Mouse (Mus musculus): ENCODE results near the gene Aes. TPM values are rescaled to one million over a fixed set of nuclear protein-coding genes. Genes with fewer than 3 reads are reported as not detected.
A peak's percentile ranks its signal among the peaks of the same experiment; 100 is the strongest.

The Aes gene
- polyA plus RNA-seq (2015; fragmentation: Nextera tagmentation; extraction: Ambion mirVana), result 451 and 572 TPM in 2 replicates

GRCm38 (mm10) chr10:81559163-81559626 lies at the start of gene Aes:
Gene Aes (plus strand): TSS chr10:81559488.
- peak within 1 kb of the TSS; percentile 95 for H3K4me3 ChIP-seq (replicated peaks)
- peak within 1 kb of the TSS; percentile 100 for H3K9ac ChIP-seq (replicated peaks)
- H3K4me1 ChIP-seq (replicated peaks), result peaks cover 42% of the 10 kb centered on the region
- H3K36me3 ChIP-seq, result peaks cover 16% of the 10 kb centered on the region
- H3K9me3 ChIP-seq, result no peaks in the 10 kb centered on the region
- under 1% methylated on average over 46 of the region's 53 CpGs for whole genome bisulfite sequencing
- peak within 1 kb of the TSS; percentile 92 for H3K27ac ChIP-seq
- peak; percentile 57 for ATAC-seq
- peak within 1 kb of the TSS; percentile 95 for H3K4me2 ChIP-seq (replicated peaks)
- H3K27me3 ChIP-seq, result peaks cover 11% of the 10 kb centered on the region

- no peak overlapping the region for H3K4me3 ChIP-seq (replicated peaks)
- no peaks in the 10 kb centered on the region for H3K36me3 ChIP-seq
- H3K27me3 ChIP-seq, result peaks cover 17% of the 10 kb centered on the region
- H3K9me3 ChIP-seq, result no peaks in the 10 kb centered on the region
- no peaks in the 10 kb centered on the region for H3K4me1 ChIP-seq (replicated peaks)
- ATAC-seq, result no peak
- 81% methylated on average over 14 of the region's 14 CpGs for WGBS
- no peak overlapping the region for H3K9ac ChIP-seq (replicated peaks)
- no peak overlapping the region for H3K27ac ChIP-seq
- no peak overlapping the region for H3K4me2 ChIP-seq (replicated peaks)
Measured at GRCm38 (mm10) chr10:81510246-81510810, 49.0 kb upstream of the Aes start.

GRCm38 (mm10) chr10:81513798-81514197 lies 45.5 kb upstream of the Aes start:
- no peak for ATAC-seq
- H3K4me1 ChIP-seq (replicated peaks), result no peaks in the 10 kb centered on the region
- no peak overlapping the region for H3K4me2 ChIP-seq (replicated peaks)
- H3K36me3 ChIP-seq, result no peaks in the 10 kb centered on the region
- H3K27me3 ChIP-seq, result peaks cover 15% of the 10 kb centered on the region
- H3K9ac ChIP-seq (replicated peaks), result no peak overlapping the region
- no peak overlapping the region for H3K4me3 ChIP-seq (replicated peaks)
- H3K27ac ChIP-seq, result no peak overlapping the region
- H3K9me3 ChIP-seq, result no peaks in the 10 kb centered on the region
- WGBS, result 82% methylated on average over 5 of the region's 5 CpGs

- Histone ChIP-seq H3K27ac (no peak overlapping the region), H3K9ac (replicated peaks) (no peak overlapping the region), H3K4me2 (replicated peaks) (no peak overlapping the region), H3K27me3 (peaks cover 8% of the 10 kb centered on the region), H3K4me1 (replicated peaks) (no peaks in the 10 kb centered on the region), H3K9me3 (no peaks in the 10 kb centered on the region), H3K36me3 (no peaks in the 10 kb centered on the region), H3K4me3 (replicated peaks) (no peak overlapping the region)
- 86% methylated on average over 8 of the region's 8 CpGs for WGBS
- ATAC-seq, result no peak
Measured at GRCm38 (mm10) chr10:81517227-81517626, 42.1 kb upstream of the Aes start.

- Histone ChIP-seq H3K9me3 (no peaks in the 10 kb centered on the region), H3K4me1 (replicated peaks) (no peaks in the 10 kb centered on the region), H3K36me3 (no peaks in the 10 kb centered on the region), H3K9ac (replicated peaks) (no peak overlapping the region), H3K27me3 (no peaks in the 10 kb centered on the region; the same call in 1 of the 2 replicates), H3K4me3 (replicated peaks) (no peak overlapping the region), H3K27ac (no peak overlapping the region), H3K4me2 (replicated peaks) (no peak overlapping the region)
- no peak for ATAC-seq
- 11% methylated on average over 4 of the region's 4 CpGs for WGBS
Measured at GRCm38 (mm10) chr10:81518546-81518945, 40.7 kb upstream of the Aes start.

- no peaks in the 10 kb centered on the region for H3K36me3 ChIP-seq
- no peak overlapping the region for H3K4me3 ChIP-seq (replicated peaks)
- no peak overlapping the region for H3K27ac ChIP-seq
- H3K27me3 ChIP-seq, result peaks cover 7% of the 10 kb centered on the region
- ATAC-seq, result no peak
- H3K4me2 ChIP-seq (replicated peaks), result no peak overlapping the region
- no peaks in the 10 kb centered on the region for H3K4me1 ChIP-seq (replicated peaks)
- 88% methylated on average over 6 of the region's 6 CpGs for WGBS
- H3K9ac ChIP-seq (replicated peaks), result no peak overlapping the region
- no peaks in the 10 kb centered on the region for H3K9me3 ChIP-seq
Measured at GRCm38 (mm10) chr10:81519227-81519977, 39.9 kb upstream of the Aes start.

GRCm38 (mm10) chr10:81519978-81520365 lies 39.3 kb upstream of the Aes start:
- no peaks in the 10 kb centered on the region for H3K36me3 ChIP-seq
- no peak for ATAC-seq

GRCm38 (mm10) chr10:81523142-81523541 lies 36.1 kb upstream of the Aes start:
- WGBS, result 64% methylated on average over 6 of the region's 6 CpGs
- Histone ChIP-seq H3K9ac (replicated peaks) (no peak overlapping the region), H3K9me3 (no peaks in the 10 kb centered on the region), H3K4me3 (replicated peaks) (no peak overlapping the region), H3K4me1 (replicated peaks) (no peaks in the 10 kb centered on the region), H3K27ac (no peak overlapping the region), H3K27me3 (peaks cover 8% of the 10 kb centered on the region), H3K4me2 (replicated peaks) (no peak overlapping the region), H3K36me3 (0 out of 2 replicates have a peak, but pooled peaks cover 4% of the 10 kb centered on the region)
- ATAC-seq, result no peak

More at GRCm38 (mm10) chr10:81519978-81520365, 39.3 kb upstream of the Aes start:
- Histone ChIP-seq H3K4me3 (replicated peaks) (no peak overlapping the region), H3K9ac (replicated peaks) (no peak overlapping the region), H3K27ac (no peak overlapping the region), H3K4me1 (replicated peaks) (no peaks in the 10 kb centered on the region), H3K27me3 (peaks cover 8% of the 10 kb centered on the region), H3K4me2 (replicated peaks) (no peak overlapping the region), H3K9me3 (no peaks in the 10 kb centered on the region)
- 83% methylated on average over 3 of the region's 3 CpGs for WGBS

- ATAC-seq, result no peak
- H3K4me1 ChIP-seq (replicated peaks), result no peaks in the 10 kb centered on the region
- 0 out of 2 replicates have a peak, but pooled peaks cover 5% of the 10 kb centered on the region for H3K36me3 ChIP-seq
- 21% methylated on average over 19 of the region's 19 CpGs for WGBS
- no peak overlapping the region for H3K27ac ChIP-seq
- H3K27me3 ChIP-seq, result peaks cover 8% of the 10 kb centered on the region
- H3K9me3 ChIP-seq, result no peaks in the 10 kb centered on the region
- no peak overlapping the region for H3K4me2 ChIP-seq (replicated peaks)
- H3K9ac ChIP-seq (replicated peaks), result no peak overlapping the region; the same call in 1 of the 2 replicates
- no peak overlapping the region for H3K4me3 ChIP-seq (replicated peaks)
Measured at GRCm38 (mm10) chr10:81523570-81523969, 35.7 kb upstream of the Aes start.

- Histone ChIP-seq H3K4me1 (replicated peaks) (no peaks in the 10 kb centered on the region), H3K4me2 (replicated peaks) (no peak within 1 kb of the TSS), H3K9me3 (no peaks in the 10 kb centered on the region), H3K27me3 (peaks cover 8% of the 10 kb centered on the region), H3K27ac (no peak within 1 kb of the TSS), H3K9ac (replicated peaks) (no peak within 1 kb of the TSS; the same call in 1 of the 2 replicates), H3K36me3 (peaks cover 10% of the 10 kb centered on the region), H3K4me3 (replicated peaks) (no peak within 1 kb of the TSS)
- ATAC-seq, result no peak
- WGBS, result 35% methylated on average over 9 of the region's 9 CpGs
Measured at GRCm38 (mm10) chr10:81524051-81524605, 35.2 kb upstream of the Aes start, which contains the start of gene Gna15. Gene Gna15 (minus strand): TSS chr10:81524225.

- ATAC-seq, result no peak
Measured at GRCm38 (mm10) chr10:81525017-81525694, 34.1 kb upstream of the Aes start.

More at GRCm38 (mm10) chr10:81525017-81525694, 34.1 kb upstream of the Aes start:
- Histone ChIP-seq H3K9me3 (no peaks in the 10 kb centered on the region), H3K27ac (no peak overlapping the region), H3K27me3 (peaks cover 8% of the 10 kb centered on the region), H3K4me1 (replicated peaks) (no peaks in the 10 kb centered on the region), H3K4me2 (replicated peaks) (no peak overlapping the region), H3K9ac (replicated peaks) (no peak overlapping the region), H3K4me3 (replicated peaks) (no peak overlapping the region), H3K36me3 (peaks cover 20% of the 10 kb centered on the region)
- 75% methylated on average over 11 of the region's 13 CpGs for WGBS
